Mouse (Mus musculus) stomach, embryonic 16.5 days (tissue): ENCODE data around the gene Cbx1. TPM values are rescaled to one million over a fixed set of nuclear protein-coding genes. Genes with fewer than 3 reads are reported as not detected.
A peak's percentile ranks its signal among the peaks of the same experiment; 100 is the strongest.

Experiments used
- ATAC-seq: fragments of 200-750 bp; cut with Nextera tagmentation; 2 replicates; pipeline ENCODE4 v1.8.0; 2017; ENCODE audit warnings: moderate number of reproducible peaks, moderate TSS enrichment; ENCODE audit not compliant: insufficient read depth, low FRiP score
- H3K27ac ChIP-seq: fragments of 300-500 bp; sonication (generic); 2 replicates; pipeline ENCODE4 v1.5.1; 2014; ENCODE audit warnings: low read length
- H3K27me3 ChIP-seq: fragments of 300-500 bp; sonication (generic); 2 replicates; pipeline ENCODE4 v1.6.1; 2014; ENCODE audit warnings: low read length, control low read depth, mixed read lengths; ENCODE audit not compliant: control insufficient read depth, insufficient read depth
- H3K36me3 ChIP-seq: fragments of 300-500 bp; sonication (generic); 2 replicates; pipeline ENCODE4 v1.6.1; 2014; ENCODE audit warnings: low read length; ENCODE audit not compliant: control insufficient read depth, insufficient read depth
- H3K4me1 ChIP-seq: fragments of 300-500 bp; sonication (generic); 2 replicates; pipeline ENCODE4 v1.6.1; 2014; ENCODE audit warnings: low read length, control low read depth, mixed read lengths; ENCODE audit not compliant: control insufficient read depth, insufficient read depth
- H3K4me2 ChIP-seq: fragments of 300-500 bp; sonication (generic); 2 replicates; pipeline ENCODE4 v1.6.1; 2014; ENCODE audit warnings: low read depth, low read length, mixed read lengths
- H3K4me3 ChIP-seq: fragments of 300-500 bp; sonication (generic); replicated peaks from 2 replicates; pipeline ENCODE4 v1.5.1; 2014; ENCODE audit warnings: mild to moderate bottlenecking, low read length
- H3K9ac ChIP-seq: fragments of 300-500 bp; sonication (generic); 2 replicates; pipeline ENCODE4 v1.6.1; 2014; ENCODE audit warnings: low read length
- H3K9me3 ChIP-seq: fragments of 300-500 bp; sonication (generic); replicated peaks from 2 replicates; pipeline ENCODE4 v1.6.1; 2016; ENCODE audit warnings: low read length, control low read depth; ENCODE audit not compliant: control insufficient read depth
- WGBS: fragments of 180-500 bp; shearing (Covaris S2); extraction: QIAGEN DNeasy Blood & Tissue Kit; methylation state at CpG from one replicate; pipeline ENCODE4 v1.1.7; 2014; 5-methylcytosine and 5-hydroxymethylcytosine counted together
- polyA plus RNA-seq: library from polyadenylated mRNA; unstranded; fragments of >200 nt; fragmentation: Nextera tagmentation; extraction: Ambion mirVana; gene quantifications from 2 replicates; pipeline ENCODE4 v1.2.1, GENCODE M21; 2015

Gene Cbx1
- polyA plus RNA-seq, 1 experiment from 2014 or later: 75.1 TPM

DNA sequence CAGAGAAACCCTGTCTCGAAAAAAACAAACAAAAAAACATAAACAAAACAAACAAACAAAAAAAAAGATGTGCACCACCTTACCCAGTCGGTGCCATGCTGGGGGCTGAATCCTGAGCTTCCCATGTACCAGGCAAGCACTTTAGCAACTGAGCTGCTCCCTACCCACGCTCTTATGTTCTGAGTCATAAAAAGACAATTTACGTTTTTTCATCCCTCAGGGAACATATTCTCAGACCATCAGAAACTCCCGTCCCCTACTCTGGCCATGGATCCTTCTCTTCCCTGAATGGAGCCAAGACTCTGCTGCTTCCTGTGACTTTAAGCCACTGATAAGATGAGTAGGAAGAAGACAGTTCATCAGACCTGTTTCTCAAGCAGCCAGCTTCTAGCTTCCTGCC is 30.5 kb upstream of the Cbx1 start:
- ATAC-seq: no peak
- Histone ChIP-seq H3K4me3 (no peak overlapping the region), H3K4me1 (no peaks in the 10 kb centered on the region), H3K4me2 (no peak overlapping the region), H3K27ac (no peak overlapping the region), H3K27me3 (no peaks in the 10 kb centered on the region), H3K36me3 (no peaks in the 10 kb centered on the region), H3K9ac (no peak overlapping the region), H3K9me3 (no peaks in the 10 kb centered on the region)
- 61% methylated on average over 5 of the region's 5 CpGs for WGBS

- Histone ChIP-seq H3K27ac (no peak overlapping the region), H3K9ac (no peak overlapping the region), H3K4me2 (no peak overlapping the region), H3K9me3 (no peaks in the 10 kb centered on the region), H3K4me3 (no peak overlapping the region), H3K27me3 (no peaks in the 10 kb centered on the region), H3K4me1 (no peaks in the 10 kb centered on the region), H3K36me3 (no peaks in the 10 kb centered on the region)
- 47% methylated on average over 3 of the region's 3 CpGs for WGBS
- 0 out of 2 replicates have a peak, but pooled peaks have one; percentile 37 for ATAC-seq
Observed at GRCm38 (mm10) chr11:96760042-96760441, 28.9 kb upstream of the Cbx1 start.

DNA sequence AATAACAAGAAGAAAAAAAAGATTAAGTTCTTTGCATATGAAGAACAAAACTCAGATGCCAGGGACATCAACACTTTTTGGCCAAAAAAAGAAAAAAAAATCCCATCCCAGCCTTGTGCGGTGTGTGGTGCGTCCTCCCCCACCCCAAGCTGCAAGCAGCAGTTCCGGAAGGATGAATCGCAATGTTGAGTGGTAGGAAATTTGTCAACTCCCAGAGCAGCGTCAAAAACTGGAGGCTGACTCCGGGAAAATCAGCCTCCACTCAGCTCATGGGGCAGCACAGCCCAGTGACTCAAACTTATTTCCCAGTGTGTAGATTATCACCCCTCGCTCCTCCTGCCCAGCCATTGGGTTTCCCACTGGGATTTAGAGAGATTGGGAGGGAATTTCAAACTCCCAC is 26.9 kb upstream of the Cbx1 start:
- 50% methylated on average over 7 of the region's 7 CpGs for whole genome bisulfite sequencing
- no peak overlapping the region for H3K9ac ChIP-seq
- ATAC-seq: no peak

DNA sequence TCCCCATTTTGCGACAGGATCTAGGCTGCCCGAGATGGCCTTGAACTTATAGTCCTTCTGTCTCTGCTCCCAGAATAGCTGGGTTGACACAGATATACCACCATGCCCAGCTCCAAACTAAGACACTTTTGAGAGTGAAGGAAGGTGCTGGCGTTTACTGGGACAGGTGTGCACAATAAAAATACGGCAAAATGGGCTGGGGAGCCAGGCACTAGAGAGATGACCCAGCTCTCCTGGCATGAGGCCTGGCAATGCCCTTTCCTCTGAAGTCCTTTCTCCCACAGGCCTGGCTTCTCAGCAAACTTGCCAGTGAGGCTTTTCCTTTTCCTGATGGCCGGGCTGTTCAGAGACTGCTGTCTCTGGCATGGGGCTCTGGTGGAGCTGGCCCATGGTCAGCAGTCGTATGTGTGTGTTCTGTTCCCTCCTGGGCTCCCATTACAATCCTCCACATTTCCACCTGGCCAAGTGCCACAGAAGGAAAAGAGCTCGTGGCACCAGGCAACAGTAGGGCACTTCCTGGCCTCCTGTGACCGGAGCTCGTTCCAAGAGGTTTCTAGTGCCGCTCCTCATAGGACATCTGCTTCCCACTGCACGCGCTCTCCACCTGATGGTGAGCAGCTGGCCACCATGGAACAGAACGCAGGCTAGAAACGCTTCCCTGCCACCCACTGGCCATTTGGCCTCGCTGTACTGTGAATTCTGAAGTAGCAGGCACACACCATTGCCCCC is 26.0 kb upstream of the Cbx1 start:
- no peak for ATAC-seq
- Histone ChIP-seq H3K4me3 (no peak overlapping the region), H3K4me1 (0 out of 2 replicates have a peak, but pooled peaks cover 2% of the 10 kb centered on the region), H3K27ac (no peak overlapping the region), H3K36me3 (no peaks in the 10 kb centered on the region), H3K9ac (0 out of 2 replicates have a peak overlapping the region, but pooled peaks have one; percentile 10), H3K27me3 (no peaks in the 10 kb centered on the region), H3K9me3 (no peaks in the 10 kb centered on the region), H3K4me2 (no peak overlapping the region)
- WGBS: 64% methylated on average over 15 of the region's 15 CpGs

More for the DNA sequence above, 26.9 kb upstream of the Cbx1 start:
- no peak overlapping the region for H3K4me2 ChIP-seq
- no peaks in the 10 kb centered on the region for H3K9me3 ChIP-seq
- H3K36me3 ChIP-seq: no peaks in the 10 kb centered on the region
- no peak overlapping the region for H3K4me3 ChIP-seq
- H3K27me3 ChIP-seq: no peaks in the 10 kb centered on the region
- H3K4me1 ChIP-seq: 0 out of 2 replicates have a peak, but pooled peaks cover 2% of the 10 kb centered on the region
- H3K27ac ChIP-seq: no peak overlapping the region

- no peak overlapping the region for H3K4me3 ChIP-seq
- no peaks in the 10 kb centered on the region for H3K27me3 ChIP-seq
- H3K27ac ChIP-seq: peak overlapping the region; percentile 73; the same call in 1 of the 2 replicates
- H3K9ac ChIP-seq: peak overlapping the region; percentile 33; the same call in 1 of the 2 replicates
- H3K36me3 ChIP-seq: no peaks in the 10 kb centered on the region
- H3K9me3 ChIP-seq: no peaks in the 10 kb centered on the region
- ATAC-seq: no peak
- 59% methylated on average over 13 of the region's 13 CpGs for WGBS
- 0 out of 2 replicates have a peak, but pooled peaks cover 2% of the 10 kb centered on the region for H3K4me1 ChIP-seq
- H3K4me2 ChIP-seq: no peak overlapping the region
Observed at GRCm38 (mm10) chr11:96764511-96765350, 24.2 kb upstream of the Cbx1 start.

DNA sequence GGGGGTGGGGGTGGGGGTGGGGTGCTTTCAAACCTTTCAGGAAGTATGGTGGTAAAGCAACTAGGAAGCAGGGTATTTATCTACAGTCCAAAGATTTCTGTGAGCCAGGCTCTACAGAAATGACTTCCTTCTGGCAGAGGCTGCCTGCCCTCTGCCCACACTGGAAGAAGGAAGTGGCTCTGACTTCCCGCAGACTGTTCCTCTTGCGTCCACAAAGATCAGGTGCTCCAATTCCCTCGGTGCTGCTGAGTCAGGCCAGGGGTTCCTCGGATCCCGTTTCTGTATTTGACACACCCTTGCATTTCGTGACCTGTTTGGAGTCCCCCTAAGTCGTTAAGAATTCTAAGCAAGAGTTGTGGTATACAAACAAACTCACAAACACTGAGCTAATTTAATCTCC is 23.3 kb upstream of the Cbx1 start:
- Histone ChIP-seq H3K4me1 (0 out of 2 replicates have a peak, but pooled peaks cover 2% of the 10 kb centered on the region), H3K27me3 (no peaks in the 10 kb centered on the region), H3K36me3 (peaks cover 3% of the 10 kb centered on the region; the same call in 1 of the 2 replicates), H3K9ac (no peak overlapping the region), H3K4me3 (no peak overlapping the region), H3K27ac (peak overlapping the region; percentile 73), H3K4me2 (no peak overlapping the region), H3K9me3 (no peaks in the 10 kb centered on the region)
- 64% methylated on average over 7 of the region's 7 CpGs for WGBS
- ATAC-seq: peak; percentile 63; the same call in 1 of the 2 replicates

GRCm38 (mm10) chr11:96766555-96766954 is 22.4 kb upstream of the Cbx1 start:
- H3K9ac ChIP-seq: 0 out of 2 replicates have a peak overlapping the region, but pooled peaks have one; percentile 11
- H3K4me3 ChIP-seq: no peak overlapping the region
- 68% methylated on average over 12 of the region's 12 CpGs for WGBS
- H3K27me3 ChIP-seq: no peaks in the 10 kb centered on the region
- peaks cover 3% of the 10 kb centered on the region; the same call in 1 of the 2 replicates for H3K36me3 ChIP-seq
- H3K9me3 ChIP-seq: no peaks in the 10 kb centered on the region
- H3K4me1 ChIP-seq: 0 out of 2 replicates have a peak, but pooled peaks cover 2% of the 10 kb centered on the region
- no peak overlapping the region for H3K4me2 ChIP-seq
- no peak for ATAC-seq
- H3K27ac ChIP-seq: peak overlapping the region; percentile 73

DNA sequence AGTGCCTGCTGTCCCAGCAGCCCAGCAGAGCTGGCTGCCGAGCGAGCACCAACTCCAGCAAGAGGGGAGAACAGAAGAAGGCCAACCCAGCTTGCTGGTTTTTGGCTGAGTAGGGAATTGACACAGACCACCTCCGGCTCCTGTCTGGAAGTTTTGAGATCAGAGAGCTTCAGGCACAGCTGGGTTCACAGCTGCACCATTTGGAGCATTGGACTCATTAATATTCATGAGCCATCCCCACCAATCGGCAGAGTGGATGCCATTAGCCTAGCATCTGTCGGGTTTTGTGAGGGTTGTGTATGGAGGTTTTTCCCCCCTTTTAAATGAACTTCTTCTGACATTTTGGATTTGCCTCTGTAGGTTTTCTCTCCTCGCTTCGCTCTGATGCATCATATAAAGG is 21.8 kb upstream of the Cbx1 start:
- H3K9me3 ChIP-seq: no peaks in the 10 kb centered on the region
- WGBS: 60% methylated on average over 7 of the region's 7 CpGs
- no peaks in the 10 kb centered on the region for H3K27me3 ChIP-seq
- H3K9ac ChIP-seq: no peak overlapping the region
- no peak overlapping the region for H3K27ac ChIP-seq
- no peak overlapping the region for H3K4me2 ChIP-seq
- H3K4me3 ChIP-seq: no peak overlapping the region
- no peak for ATAC-seq
- H3K36me3 ChIP-seq: peaks cover 3% of the 10 kb centered on the region; the same call in 1 of the 2 replicates
- 0 out of 2 replicates have a peak, but pooled peaks cover 2% of the 10 kb centered on the region for H3K4me1 ChIP-seq
